ENCODE assay signal across 19 mouse cellular contexts in genomic region chr5:45101777-45102176, GRCm38 (mm10).
DNase-seq lines count a peak whose midpoint lies in the region; ATAC-seq and TF ChIP-seq lines count a peak whose summit lies in the region.
"Had no signal": no experiment of that assay in that cellular context is flagged by ENCODE, and none has a peak within 500 bp of the region (broad histone marks: within the 10 kb centered on the region; RNA-seq: fewer than 3 reads in every experiment).

No protein-coding gene starts in this region.

- H3K27ac ChIP-seq in forebrain, postnatal 0 days (ENCODE audit: low read depth, low read length): peak overlapping the region; percentile 64; the same call in 1 of the 2 replicates
- H3K27ac ChIP-seq in forebrain, embryonic 13.5 days: no peak overlapping the region
- H3K27ac ChIP-seq in midbrain, embryonic 12.5 days (replicated peaks): peak overlapping the region; percentile 66
- H3K27ac ChIP-seq in midbrain, embryonic 10.5 days (replicated peaks): no peak overlapping the region
- H3K27ac ChIP-seq in hindbrain, embryonic 15.5 days (replicated peaks): peak overlapping the region; percentile 70; the same call in 1 of the 2 replicates
- peak overlapping the region; percentile 79 for H3K27ac ChIP-seq in neural tube, embryonic 13.5 days (replicated peaks)
- H3K27ac ChIP-seq: intestine, embryonic 15.5 days; left cerebral cortex, adult 2 months had no signal

- peaks cover 35% of the 10 kb centered on the region for H3K4me1 ChIP-seq in forebrain, postnatal 0 days (ENCODE audit: insufficient read depth)
- peaks cover 36% of the 10 kb centered on the region for H3K4me1 ChIP-seq in forebrain, embryonic 13.5 days
- H3K4me1 ChIP-seq in midbrain, embryonic 12.5 days: peaks cover 31% of the 10 kb centered on the region
- H3K4me1 ChIP-seq in midbrain, embryonic 10.5 days: peaks cover 3% of the 10 kb centered on the region
- peaks cover 42% of the 10 kb centered on the region for H3K4me1 ChIP-seq in hindbrain, embryonic 15.5 days (replicated peaks)
- peaks cover 44% of the 10 kb centered on the region for H3K4me1 ChIP-seq in neural tube, embryonic 13.5 days (replicated peaks)
- H3K4me1 ChIP-seq: intestine, embryonic 15.5 days had no signal

- 24% methylated on average over 4 of the region's 4 CpGs for WGBS in forebrain, postnatal 0 days
- WGBS in forebrain, embryonic 13.5 days: 55% methylated on average over 4 of the region's 4 CpGs
- 60% methylated on average over 4 of the region's 4 CpGs for WGBS in midbrain, embryonic 12.5 days
- WGBS in midbrain, embryonic 10.5 days: 81% methylated on average over 4 of the region's 4 CpGs
- 27% methylated on average over 4 of the region's 4 CpGs for WGBS in hindbrain, embryonic 15.5 days
- 26% methylated on average over 4 of the region's 4 CpGs for WGBS in neural tube, embryonic 13.5 days

- no peaks in the 10 kb centered on the region for H3K9me3 ChIP-seq in forebrain, postnatal 0 days (ENCODE audit: low read length)
- H3K9me3 ChIP-seq in forebrain, embryonic 13.5 days (replicated peaks): no peaks in the 10 kb centered on the region
- no peaks in the 10 kb centered on the region for H3K9me3 ChIP-seq in midbrain, embryonic 12.5 days
- no peaks in the 10 kb centered on the region for H3K9me3 ChIP-seq in midbrain, embryonic 10.5 days (replicated peaks)
- no peaks in the 10 kb centered on the region for H3K9me3 ChIP-seq in hindbrain, embryonic 15.5 days
- no peaks in the 10 kb centered on the region for H3K9me3 ChIP-seq in neural tube, embryonic 13.5 days
- H3K9me3 ChIP-seq: intestine, embryonic 15.5 days had no signal

- no peak for DNase-seq in forebrain, postnatal 0 days
- no peak for DNase-seq in midbrain, embryonic 10.5 days (ENCODE audit: low spot score)
- DNase-seq in right cerebral cortex, postnatal 10 days (ENCODE audit: low spot score in 2 of 2): no peak
- DNase-seq in heart, adult 11 months: no peak
- DNase-seq: B cell, adult 2 months; cerebellum, adult 9-11 months; heart, postnatal 36 days; kidney, adult 9 months; kidney, postnatal 25 days; layer of hippocampus, adult 9-11 months; left cerebral cortex, postnatal 4 days; liver; thymus, postnatal 36 days had no signal

- no peaks in the 10 kb centered on the region for H3K27me3 ChIP-seq in forebrain, postnatal 0 days (ENCODE audit: insufficient read depth, low read length)
- H3K27me3 ChIP-seq in forebrain, embryonic 13.5 days: no peaks in the 10 kb centered on the region
- no peaks in the 10 kb centered on the region for H3K27me3 ChIP-seq in midbrain, embryonic 12.5 days
- no peaks in the 10 kb centered on the region for H3K27me3 ChIP-seq in midbrain, embryonic 10.5 days (ENCODE audit: low read depth, poor library complexity, severe bottlenecking)
- H3K27me3 ChIP-seq in hindbrain, embryonic 15.5 days: no peaks in the 10 kb centered on the region
- H3K27me3 ChIP-seq in neural tube, embryonic 13.5 days: no peaks in the 10 kb centered on the region
- H3K27me3 ChIP-seq: intestine, embryonic 15.5 days had no signal

- no peak for TF ChIP-seq CTCF in forebrain, postnatal 0 days (IDR thresholded peaks at IDR 0.05; ENCODE audit: low read depth)

- H3K36me3 ChIP-seq in forebrain, postnatal 0 days (ENCODE audit: insufficient read depth): no peaks in the 10 kb centered on the region
- no peaks in the 10 kb centered on the region for H3K36me3 ChIP-seq in forebrain, embryonic 13.5 days (ENCODE audit: poor library complexity, severe bottlenecking)
- H3K36me3 ChIP-seq in midbrain, embryonic 12.5 days: no peaks in the 10 kb centered on the region
- no peaks in the 10 kb centered on the region for H3K36me3 ChIP-seq in midbrain, embryonic 10.5 days
- no peaks in the 10 kb centered on the region for H3K36me3 ChIP-seq in hindbrain, embryonic 15.5 days
- no peaks in the 10 kb centered on the region for H3K36me3 ChIP-seq in neural tube, embryonic 13.5 days
- H3K36me3 ChIP-seq: intestine, embryonic 15.5 days had no signal

- no peak overlapping the region for H3K4me3 ChIP-seq in forebrain, postnatal 0 days (ENCODE audit: low read depth, low read length)
- H3K4me3 ChIP-seq in forebrain, embryonic 13.5 days: no peak overlapping the region
- no peak overlapping the region for H3K4me3 ChIP-seq in midbrain, embryonic 12.5 days
- H3K4me3 ChIP-seq in midbrain, embryonic 10.5 days: no peak overlapping the region
- no peak overlapping the region for H3K4me3 ChIP-seq in hindbrain, embryonic 15.5 days
- H3K4me3 ChIP-seq in neural tube, embryonic 13.5 days: no peak overlapping the region
- H3K4me3 ChIP-seq: intestine, embryonic 15.5 days; left cerebral cortex, adult 2 months had no signal

- 0 out of 2 replicates have a peak, but pooled peaks have one; percentile 13 for ATAC-seq in forebrain, postnatal 0 days
- ATAC-seq in forebrain, embryonic 13.5 days: no peak
- no peak for ATAC-seq in midbrain, embryonic 12.5 days (ENCODE audit: low FRiP score, low read depth)
- ATAC-seq in hindbrain, embryonic 15.5 days (ENCODE audit: low FRiP score, low read depth): no peak
- ATAC-seq in neural tube, embryonic 13.5 days (ENCODE audit: low read depth): peak; percentile 49
- ATAC-seq: intestine, embryonic 15.5 days had no signal

- H3K9ac ChIP-seq in forebrain, postnatal 0 days: no peak overlapping the region
- no peak overlapping the region for H3K9ac ChIP-seq in forebrain, embryonic 13.5 days
- H3K9ac ChIP-seq in midbrain, embryonic 12.5 days (replicated peaks): no peak overlapping the region
- no peak overlapping the region for H3K9ac ChIP-seq in hindbrain, embryonic 15.5 days
- H3K9ac ChIP-seq in neural tube, embryonic 13.5 days: no peak overlapping the region
- H3K9ac ChIP-seq: intestine, embryonic 15.5 days had no signal

- H3K4me2 ChIP-seq in forebrain, postnatal 0 days (ENCODE audit: low read depth): no peak overlapping the region
- H3K4me2 ChIP-seq in forebrain, embryonic 13.5 days: no peak overlapping the region
- no peak overlapping the region for H3K4me2 ChIP-seq in midbrain, embryonic 12.5 days (replicated peaks)
- no peak overlapping the region for H3K4me2 ChIP-seq in hindbrain, embryonic 15.5 days
- H3K4me2 ChIP-seq in neural tube, embryonic 13.5 days: no peak overlapping the region
- H3K4me2 ChIP-seq: intestine, embryonic 15.5 days had no signal

Comparison
In these comparisons a context has a peak if more than half of its experiments do, and no peak if none do; other contexts are left out.
1. ATAC-seq: peak in forebrain, postnatal 0 days (single experiment) and neural tube, embryonic 13.5 days (single experiment); none in forebrain, embryonic 13.5 days (single experiment), midbrain, embryonic 12.5 days (single experiment) and hindbrain, embryonic 15.5 days (single experiment).
2. H3K27ac ChIP-seq: peak in forebrain, postnatal 0 days (single experiment), midbrain, embryonic 12.5 days (single experiment), hindbrain, embryonic 15.5 days (single experiment) and neural tube, embryonic 13.5 days (single experiment); none in forebrain, embryonic 13.5 days (single experiment) and midbrain, embryonic 10.5 days (single experiment).